Mouse (Mus musculus) bone marrow macrophage, adult 2 months (primary cell): Measurements from ENCODE around the gene 2810004N23Rik.

Experiments
- CTCF ChIP-seq: IDR thresholded peaks from 2 replicates; pipeline ENCODE4 v1.5.1; 2012; ENCODE audit warnings: low read depth, mild to moderate bottlenecking, low read length, moderate library complexity
- POLR2A ChIP-seq: IDR thresholded peaks from 2 replicates; pipeline ENCODE4 v1.6.1; 2012; ENCODE audit warnings: mild to moderate bottlenecking, low read depth, low read length, borderline replicate concordance

GRCm38 (mm10) chr8:124793661-124794485 lies 69.0 kb downstream of the 2810004N23Rik start:
- TF ChIP-seq CTCF (no peak), POLR2A (no peak)
